In genomic region chr12:16083176-16083575, GRCm38 (mm10) we compare ENCODE assay signal across 16 mouse cellular contexts.
"Had no signal": no experiment of that assay in that cellular context is flagged by ENCODE, and none has a peak within 500 bp of the region (broad histone marks: within the 10 kb centered on the region; RNA-seq: fewer than 3 reads in every experiment).

No protein-coding gene starts in this region.

- H3K27me3 ChIP-seq: liver, embryonic 15.5 days; lung, embryonic 15.5 days; midbrain, embryonic 13.5 days; midbrain, embryonic 15.5 days; neural tube, embryonic 12.5 days had no signal

- DNase-seq: liver, postnatal 0 days; lung, adult 2 months; lung, postnatal 14 days; lung, postnatal 36 days; right cerebral cortex, postnatal 14 days; spleen, adult 18-20 months; thymus, adult 18-20 months; thymus, postnatal 14 days; thymus, postnatal 36 days had no signal

- H3K4me1 ChIP-seq: liver, embryonic 15.5 days; lung, embryonic 15.5 days; midbrain, embryonic 13.5 days; midbrain, embryonic 15.5 days; neural tube, embryonic 12.5 days had no signal

- H3K27ac ChIP-seq: liver, embryonic 15.5 days; lung, embryonic 15.5 days; macrophage; midbrain, embryonic 13.5 days; midbrain, embryonic 15.5 days; neural tube, embryonic 12.5 days had no signal

- H3K4me3 ChIP-seq: liver, embryonic 15.5 days; lung, embryonic 15.5 days; megakaryocyte, embryonic 14.5 days; midbrain, embryonic 13.5 days; midbrain, embryonic 15.5 days; neural tube, embryonic 12.5 days had no signal
